8 mouse cellular contexts compared by ENCODE assay signal in the genomic region with DNA sequence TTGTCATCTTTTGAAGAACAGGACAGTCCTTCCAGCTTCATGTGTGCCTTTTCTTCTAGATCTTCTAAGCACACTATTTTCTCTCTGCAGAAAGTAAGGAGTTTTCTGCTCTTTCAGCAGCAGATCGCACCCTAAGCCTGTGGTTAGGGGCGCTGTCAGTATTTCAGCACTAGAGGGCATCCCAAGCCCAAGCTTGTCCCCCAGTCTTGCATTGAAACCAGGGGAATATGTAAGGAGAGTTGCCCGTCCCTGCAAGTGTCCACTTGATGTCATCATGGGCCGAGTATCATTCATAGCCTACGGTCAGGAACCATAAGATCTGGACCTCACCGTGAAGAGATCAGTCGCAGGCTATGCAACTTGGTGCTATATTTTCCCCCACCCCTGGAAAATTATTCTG. TPM values are rescaled to one million over a fixed set of nuclear protein-coding genes. Genes with fewer than 3 reads are reported as not detected.
DNase-seq lines count a peak whose midpoint lies in the region; ATAC-seq and TF ChIP-seq lines count a peak whose summit lies in the region.

No protein-coding gene starts in this region.

- H3K36me3 ChIP-seq in heart, adult 2 months (ENCODE audit: control insufficient read depth, insufficient read depth, low read length): no peaks in the 10 kb centered on the region
- no peaks in the 10 kb centered on the region for H3K36me3 ChIP-seq in heart, embryonic 11.5 days (ENCODE audit: control insufficient read depth, insufficient read depth, low read length)

- 41% methylated on average over 7 of the region's 7 CpGs for WGBS in heart, adult 2 months
- 53% methylated on average over 7 of the region's 7 CpGs for WGBS in heart, embryonic 11.5 days (ENCODE audit: insufficient replicate concordance)

- intact Hi-C loops in heart, adult 2 months (cut with DNase I): no loop called here

- no peaks in the 10 kb centered on the region for H3K79me2 ChIP-seq in heart, adult 2 months (replicated peaks; ENCODE audit: control insufficient read depth, insufficient read depth, low read length)

- 0 out of 2 replicates have a peak, but pooled peaks have one; percentile 17 for TF ChIP-seq EP300 in heart, adult 2 months (IDR thresholded peaks at IDR 0.05; ENCODE audit: insufficient read depth, low read depth, low read length)

- H3K4me3 ChIP-seq in heart, adult 2 months: no peak overlapping the region
- H3K4me3 ChIP-seq in heart, embryonic 11.5 days (ENCODE audit: low read depth, low read length): no peak overlapping the region

- H3K4me2 ChIP-seq in heart, embryonic 11.5 days: no peak overlapping the region

- H3K27me3 ChIP-seq in heart, adult 2 months (ENCODE audit: control insufficient read depth, insufficient read depth, low read length): no peaks in the 10 kb centered on the region; the same call in 1 of the 2 replicates
- 0 out of 2 replicates have a peak, but pooled peaks cover 3% of the 10 kb centered on the region for H3K27me3 ChIP-seq in heart, embryonic 11.5 days (ENCODE audit: control insufficient read depth, insufficient read depth, low read length)

- no peak overlapping the region for H3K9ac ChIP-seq in heart, adult 2 months (ENCODE audit: low read depth, low read length)
- H3K9ac ChIP-seq in heart, embryonic 11.5 days (ENCODE audit: low read depth, low read length): no peak overlapping the region

- DNase-seq in heart, adult 2 months: peak; percentile 28 to 46
- DNase-seq in A20 (ENCODE audit: low read depth, low spot score): peak; percentile 11
- DNase-seq in kidney, postnatal 10 days: peak; percentile 70
- peak; percentile 14 for DNase-seq in retina, postnatal 7 days (ENCODE audit: low read depth, low spot score)
- DNase-seq in cerebellum, adult 8-10 months: no peak

- TF ChIP-seq CTCF in heart, adult 2 months (IDR thresholded peaks at IDR 0.05): peak; percentile 76

- H3K4me1 ChIP-seq in heart, adult 2 months (ENCODE audit: control insufficient read depth, insufficient read depth, low read length): no peaks in the 10 kb centered on the region
- no peaks in the 10 kb centered on the region for H3K4me1 ChIP-seq in heart, embryonic 11.5 days (ENCODE audit: control insufficient read depth, insufficient read depth, low read length)

- TF ChIP-seq POLR2A in heart, adult 2 months (IDR thresholded peaks at IDR 0.05; ENCODE audit: insufficient read depth, low read depth, low read length): no peak

- ATAC-seq in heart, embryonic 11.5 days (replicated peaks; ENCODE audit: insufficient number of reproducible peaks, low FRiP score, low TSS enrichment): no peak
- peak; percentile 62; the same call in 1 of the 2 replicates for ATAC-seq in common myeloid progenitor, adult 5-6 weeks (replicated peaks; ENCODE audit: low read depth, poor library complexity, severe bottlenecking)
- ATAC-seq in granulocyte monocyte progenitor cell, adult 5-6 weeks (replicated peaks; ENCODE audit: poor library complexity, severe bottlenecking): no peak

- H3K27ac ChIP-seq in heart, adult 2 months: no peak overlapping the region
- H3K27ac ChIP-seq in heart, embryonic 11.5 days (ENCODE audit: low read depth, low read length): no peak overlapping the region

- no peaks in the 10 kb centered on the region; the same call in 1 of the 2 replicates for H3K9me3 ChIP-seq in heart, embryonic 11.5 days (replicated peaks; ENCODE audit: control insufficient read depth, low read length)

RNA-seq across cellular contexts. Expression of gene Rbp1, which starts 4.8 kb away (rescaled TPM):
- total RNA-seq in heart, adult 2 months (2021): 1 to 10 TPM; 7.4 to 7.9 TPM
- polyA plus RNA-seq in heart, adult 2 months (2012; rRNA removed): 6.3 and 11.5 TPM in 2 replicates
- 56.4 and 56.8 TPM in 2 replicates for polyA plus RNA-seq in heart, embryonic 11.5 days (2014; fragmentation: Nextera tagmentation; extraction: Ambion mirVana)
- total RNA-seq in common myeloid progenitor, adult 5-6 weeks (2017): 2.9 and 3.9 TPM in 2 replicates
- total RNA-seq in granulocyte monocyte progenitor cell, adult 5-6 weeks (2014; fragmentation: Nextera tagmentation): 0.73 TPM in 1 of 2 replicates, not detected in the other
- 0.46 TPM in 1 of 2 replicates, not detected in the other for total RNA-seq in granulocyte monocyte progenitor cell, adult 5-6 weeks (2017)
